Mouse (Mus musculus) E14TG2a.4 (cell line): ENCODE data around the gene Zfhx3.

Experiments
- CTCF ChIP-seq: conservative IDR thresholded peaks from 2 replicates; pipeline ENCODE4 v1.5.1; 2014; ENCODE audit warnings: low read length
- NANOG ChIP-seq: IDR thresholded peaks from 2 replicates; pipeline ENCODE4 v1.6.1; 2014; ENCODE audit warnings: borderline replicate concordance, low read length, mixed read lengths
- POU5F1 ChIP-seq: IDR thresholded peaks from 2 replicates; pipeline ENCODE4 v1.6.1; 2014; ENCODE audit warnings: low read length, borderline replicate concordance

GRCm38 (mm10) chr8:108720840-108721239 is 778.4 kb downstream of the Zfhx3 start:
- TF ChIP-seq CTCF = no peak
- no peak for TF ChIP-seq POU5F1
- TF ChIP-seq NANOG = no peak
